Mouse (Mus musculus) kidney, postnatal 25 days (tissue): ENCODE results near the gene Hpse.

Experiments
- DNase-seq, 2 experiments: peaks; one replicate each; pipeline ENCODE4 v3.0.0; 2021; ENCODE audit warnings: mixed read lengths in 2 of 2

The Hpse gene

GRCm38 (mm10) chr5:100685631-100686030 is 33.9 kb downstream of the Hpse start:
- DNase-seq, result no peak

GRCm38 (mm10) chr5:100680542-100680933 is 39.0 kb downstream of the Hpse start:
- no peak for DNase-seq

- DNase-seq, result no peak
Observed at GRCm38 (mm10) chr5:100679911-100680541, 39.5 kb downstream of the Hpse start.

GRCm38 (mm10) chr5:100674711-100675376 is 44.7 kb downstream of the Hpse start, which contains the start of gene Coq2:
Gene Coq2, minus strand, starts transcription at chr5:100675140.
- peak; percentile 92 for DNase-seq

- DNase-seq, result peak; percentile 91 to 93
Observed at GRCm38 (mm10) chr5:100673745-100674486, 45.6 kb downstream of the Hpse start.

- no peak for DNase-seq
Observed at GRCm38 (mm10) chr5:100672403-100672802, 47.1 kb downstream of the Hpse start.

- DNase-seq, result no peak
Observed at GRCm38 (mm10) chr5:100671897-100672296, 47.6 kb downstream of the Hpse start.

- peak; percentile 51 to 68 for DNase-seq
Observed at GRCm38 (mm10) chr5:100671398-100671797, 48.1 kb downstream of the Hpse start.

GRCm38 (mm10) chr5:100666965-100667364 is 52.6 kb downstream of the Hpse start:
- no peak for DNase-seq

- DNase-seq, result peak; percentile 62 to 64
Observed at GRCm38 (mm10) chr5:100663854-100664253, 55.7 kb downstream of the Hpse start.

- no peak for DNase-seq
Observed at GRCm38 (mm10) chr5:100663011-100663410, 56.5 kb downstream of the Hpse start.

- DNase-seq, result no peak
Observed at GRCm38 (mm10) chr5:100658460-100658859, 61.1 kb downstream of the Hpse start.

- no peak for DNase-seq
Observed at GRCm38 (mm10) chr5:100656352-100656751, 63.2 kb downstream of the Hpse start.

GRCm38 (mm10) chr5:100652327-100652726 is 67.2 kb downstream of the Hpse start:
- no peak for DNase-seq

GRCm38 (mm10) chr5:100651486-100651885 is 68.0 kb downstream of the Hpse start:
- no peak for DNase-seq

GRCm38 (mm10) chr5:100650969-100651368 is 68.5 kb downstream of the Hpse start:
- DNase-seq, result peak in 1 of 2 experiments; percentile 57

- no peak for DNase-seq
Observed at GRCm38 (mm10) chr5:100648546-100648945, 71.0 kb downstream of the Hpse start.

GRCm38 (mm10) chr5:100648046-100648445 is 71.5 kb downstream of the Hpse start:
- DNase-seq, result no peak

GRCm38 (mm10) chr5:100646558-100646957 is 73.0 kb downstream of the Hpse start:
- no peak for DNase-seq

- DNase-seq, result peak; percentile 41 to 64
Observed at GRCm38 (mm10) chr5:100643991-100644535, 75.5 kb downstream of the Hpse start.

- DNase-seq, result peak; percentile 59 to 65
Observed at GRCm38 (mm10) chr5:100643253-100643990, 76.1 kb downstream of the Hpse start.

- DNase-seq, result no peak
Observed at GRCm38 (mm10) chr5:100642316-100642715, 77.2 kb downstream of the Hpse start.

- DNase-seq, result no peak
Observed at GRCm38 (mm10) chr5:100638483-100638882, 81.0 kb downstream of the Hpse start.
